Mouse (Mus musculus): ENCODE measurements at regions not wholly inside any gene's neighbourhood (a gene's known extent, or its start where the extent isn't known, plus 50 kb on each side); places are given as distances from the start of the nearest gene placed in this dataset.
A peak's percentile ranks its signal among the peaks of the same experiment; 100 is the strongest.

DNA sequence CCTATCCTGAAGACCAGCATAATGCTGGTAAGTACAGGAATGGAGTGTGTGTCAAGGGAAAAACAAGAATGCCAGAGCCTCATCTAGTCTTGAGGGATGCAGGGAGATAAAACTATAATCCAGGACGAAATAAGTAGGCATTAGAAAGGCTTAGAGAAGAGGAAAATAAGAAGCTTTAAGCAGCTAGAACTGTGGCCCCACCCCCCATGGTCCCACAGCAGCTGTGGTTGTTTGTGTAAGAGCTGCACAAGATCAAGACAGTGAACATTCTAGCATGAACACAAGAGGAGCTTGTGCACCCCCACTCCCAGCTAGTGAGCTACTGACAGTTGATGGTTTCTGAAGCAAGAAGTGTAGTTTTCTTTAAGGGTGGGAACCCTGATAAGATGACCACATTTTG, 315.9 kb downstream of the Tmem135 start:
- DNase-seq = no peak

DNA sequence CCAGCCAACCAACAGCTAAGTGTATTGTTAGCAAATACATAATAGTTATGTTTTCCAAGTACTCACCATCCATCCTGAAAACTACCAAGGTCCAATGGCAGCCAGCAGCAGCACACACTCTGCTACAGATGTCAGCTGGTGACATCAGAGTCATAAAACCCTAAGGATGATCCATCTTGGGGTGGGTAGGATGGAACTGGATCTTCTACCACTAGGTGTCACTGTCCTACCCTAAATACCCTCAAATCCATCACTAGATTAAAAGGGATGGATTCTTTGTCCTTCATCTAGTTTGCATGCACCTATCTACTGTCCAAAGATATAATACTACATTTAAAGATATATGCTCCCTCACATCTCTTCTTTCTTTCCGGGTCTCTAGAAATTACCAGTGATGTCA, 317.7 kb downstream of the Tmem135 start:
- peak; percentile 24 for DNase-seq

DNA sequence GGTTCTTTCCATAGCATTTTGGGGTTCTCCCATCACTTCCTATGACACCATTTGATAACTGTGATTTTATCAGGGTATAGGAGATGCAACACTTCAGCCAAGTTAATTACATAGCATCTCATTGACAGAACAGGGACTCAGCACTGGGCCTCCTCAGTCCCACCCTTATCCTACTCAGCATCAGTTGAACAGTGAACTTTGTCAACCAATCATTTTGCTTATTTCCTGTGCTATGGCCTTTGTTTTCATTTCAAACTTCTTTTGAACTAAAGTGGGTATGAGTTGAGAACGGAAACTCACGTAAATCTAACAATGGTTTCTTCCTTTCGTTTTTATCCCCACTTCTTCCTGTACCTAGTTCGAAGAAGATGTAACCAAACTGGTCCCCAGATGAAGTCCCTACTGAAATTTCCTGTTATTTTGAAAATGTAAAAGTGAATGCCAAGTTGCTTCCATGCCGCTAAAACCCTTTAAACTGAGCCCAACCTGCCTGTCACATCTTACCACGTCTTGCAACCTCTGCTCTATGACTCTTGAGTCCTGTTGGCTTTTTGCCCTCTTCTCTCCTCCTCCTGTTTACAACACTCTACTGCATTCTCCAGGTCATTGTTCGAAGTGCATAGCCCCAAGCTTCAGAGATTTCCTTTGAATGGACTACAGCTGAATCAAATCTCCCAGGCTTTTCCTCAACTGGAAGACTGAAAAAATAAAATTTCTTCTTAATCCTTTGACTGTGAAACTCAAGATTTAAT, 329.9 kb downstream of the Tmem135 start:
- no peak for DNase-seq

DNA sequence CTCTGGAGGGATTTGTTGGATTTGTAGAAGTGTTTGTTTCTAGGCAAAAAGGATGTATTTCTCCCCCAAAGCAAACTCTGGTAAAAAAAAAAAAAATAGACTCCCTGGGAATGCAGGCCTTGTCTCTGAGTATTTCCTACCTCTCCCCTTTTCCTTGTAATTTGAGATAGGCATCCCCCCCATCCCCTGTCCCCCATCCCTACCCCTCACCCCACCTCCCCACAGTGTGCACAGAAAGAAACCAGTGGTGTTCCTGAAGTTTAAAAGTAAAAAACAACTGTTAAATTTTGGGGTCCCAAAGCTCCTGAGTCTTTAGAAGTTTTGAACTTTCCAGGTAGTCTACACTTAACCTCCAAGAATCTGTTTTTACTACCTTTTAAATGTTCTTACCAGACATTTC, 334.0 kb downstream of the Tmem135 start:
- DNase-seq = no peak

DNA sequence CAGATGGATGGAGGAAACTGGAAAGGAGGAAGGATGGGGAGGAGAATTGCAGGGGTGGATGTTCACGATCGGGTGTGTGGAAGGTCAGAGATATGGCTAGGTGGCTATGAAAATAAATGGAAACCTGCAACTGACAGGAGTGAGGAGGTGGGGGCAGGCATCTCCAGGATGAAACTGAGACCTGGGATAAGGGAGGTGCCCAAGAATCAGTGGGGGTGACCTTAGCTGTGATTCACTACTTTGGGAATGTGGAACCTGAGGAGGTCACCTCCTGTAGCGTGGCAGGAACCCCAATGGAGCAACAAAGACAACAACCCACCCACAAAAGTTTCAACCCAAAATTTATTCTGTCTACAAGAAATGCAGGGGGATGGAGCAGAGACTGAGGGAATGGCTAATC, 339.6 kb downstream of the Tmem135 start:
- DNase-seq = no peak

DNA sequence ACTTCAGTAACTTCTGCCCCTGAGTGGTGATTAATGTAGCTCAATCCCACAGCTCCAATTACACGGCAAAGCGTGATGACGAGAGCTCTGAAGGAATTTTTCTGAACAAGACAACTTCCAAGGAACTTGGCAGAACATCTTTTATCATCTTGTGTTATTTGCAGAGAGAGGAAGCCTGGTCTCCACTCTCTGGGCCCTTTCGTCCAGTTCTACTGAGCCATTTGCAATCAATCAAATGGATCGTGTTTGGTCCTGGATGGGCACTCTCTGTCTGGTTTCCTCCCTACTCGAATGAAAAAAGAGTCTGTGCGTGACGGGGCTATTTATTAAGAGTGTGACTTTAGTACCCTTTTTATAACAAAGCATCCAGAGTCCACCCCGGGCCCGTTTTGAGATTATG, 340.4 kb downstream of the Tmem135 start:
- DNase-seq = no peak

DNA sequence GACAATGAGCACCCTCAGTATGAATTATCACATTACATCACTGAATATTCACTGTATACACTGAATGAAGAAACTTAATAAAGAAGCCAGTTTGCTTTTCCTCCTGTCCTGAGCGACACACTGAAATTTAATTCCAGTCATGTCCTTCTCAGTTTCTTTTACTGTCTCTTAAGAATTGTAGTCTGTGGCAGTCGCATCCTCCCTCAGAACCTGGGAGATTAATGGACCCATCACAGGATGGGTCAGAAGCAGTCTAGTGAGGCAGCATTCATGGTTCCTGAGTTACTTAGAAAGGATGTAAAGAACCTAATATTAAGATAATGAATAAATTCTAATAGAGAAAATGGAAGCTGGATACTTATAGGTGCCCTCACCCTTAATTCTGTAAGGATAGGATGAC, 349.5 kb downstream of the Tmem135 start:
- no peak for DNase-seq

DNA sequence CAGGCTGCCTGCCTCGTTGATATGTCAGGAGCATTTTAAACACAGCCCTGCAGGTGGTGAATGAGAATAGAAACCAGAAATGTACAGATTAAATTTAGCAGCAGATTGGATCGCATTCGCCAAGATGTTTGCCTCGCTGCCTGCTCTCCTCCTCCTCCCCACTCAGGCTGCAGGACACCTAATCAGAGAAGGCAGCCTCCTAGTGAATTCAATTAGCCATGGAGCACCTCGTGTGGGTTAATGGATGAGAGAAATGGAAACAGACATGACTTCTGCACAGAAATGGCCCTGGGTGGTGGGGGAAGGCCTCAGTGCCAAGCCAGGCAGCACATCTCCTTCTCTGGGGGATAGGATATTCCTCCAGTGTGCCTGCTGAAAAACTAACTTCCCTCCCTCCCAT, 352.8 kb downstream of the Tmem135 start:
- peak; percentile 21 for DNase-seq

DNA sequence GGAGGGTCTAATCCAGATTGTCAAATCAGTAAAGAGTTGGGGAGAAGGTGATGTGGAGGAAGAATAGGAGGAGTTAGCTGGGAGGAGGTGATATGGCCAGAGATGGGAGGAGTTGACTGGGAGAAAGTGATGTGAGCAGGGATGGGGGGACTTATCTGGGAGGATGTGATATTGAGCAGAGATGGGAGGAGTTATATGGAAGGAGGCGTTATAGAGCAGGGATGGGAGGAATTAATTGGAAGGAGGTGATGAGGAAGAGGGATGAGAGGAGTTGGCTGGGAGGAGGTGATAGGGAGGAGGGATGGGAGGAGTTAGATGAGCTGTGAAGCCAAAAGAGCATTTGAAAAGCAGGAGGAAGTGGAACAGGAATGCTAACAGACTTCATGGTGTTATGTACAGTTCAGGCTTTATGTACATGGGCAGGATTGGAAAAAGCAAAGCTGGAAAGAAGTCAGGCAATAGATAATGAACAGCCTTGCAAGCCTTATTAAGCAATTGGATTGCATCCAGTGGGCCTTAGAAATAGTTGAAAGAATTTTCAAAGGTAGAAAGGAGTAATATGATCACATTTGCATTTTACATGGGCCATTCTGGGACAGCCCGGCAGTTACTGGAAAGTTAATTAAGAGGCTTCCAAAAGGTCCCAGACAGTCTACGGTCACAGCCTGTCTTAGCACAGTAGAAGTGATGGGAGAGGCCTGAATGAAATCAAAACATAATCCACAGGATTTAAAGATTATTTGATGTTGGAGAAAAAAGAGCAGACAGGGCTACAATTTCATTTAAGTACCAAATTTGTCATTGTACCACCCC, 357.4 kb downstream of the Tmem135 start:
- no peak for DNase-seq

DNA sequence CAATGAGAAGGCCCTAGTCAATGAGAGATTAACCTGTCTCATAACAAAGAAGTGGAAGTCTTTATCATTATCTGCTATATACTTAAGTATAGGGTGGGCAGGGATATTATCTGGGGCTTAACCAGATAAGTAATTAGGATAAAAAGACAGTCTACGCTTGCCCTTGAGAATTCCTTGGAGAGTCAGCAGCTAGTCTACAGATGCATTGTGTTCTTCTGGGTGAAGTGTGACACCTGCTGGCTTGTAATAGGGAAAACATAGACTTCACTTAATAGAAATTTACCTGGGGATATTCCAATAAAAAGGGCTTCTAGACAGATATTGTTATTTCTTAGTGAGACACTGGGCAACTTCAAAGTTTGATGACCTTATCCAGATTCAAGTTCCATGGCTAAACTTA, 361.0 kb downstream of the Tmem135 start:
- DNase-seq = no peak

DNA sequence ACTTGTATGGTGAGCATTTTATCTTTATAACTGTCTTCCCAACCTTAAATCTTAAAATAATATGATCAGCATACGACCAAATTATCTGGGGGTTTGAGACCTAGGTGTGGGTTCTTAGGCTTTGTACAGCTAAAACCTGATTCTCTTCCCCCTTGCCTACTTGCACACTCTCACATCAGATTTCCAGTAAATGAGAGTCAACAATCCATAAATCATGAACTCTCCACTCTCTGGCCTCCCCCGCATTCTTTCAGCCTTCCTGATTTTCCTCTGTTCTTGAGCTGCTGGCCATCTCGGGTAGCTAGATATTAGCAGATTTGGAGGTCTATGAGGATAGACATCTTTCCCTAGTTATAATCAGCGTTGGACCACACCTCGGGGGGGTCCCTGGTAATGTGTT, 362.7 kb downstream of the Tmem135 start:
- no peak for DNase-seq

DNA sequence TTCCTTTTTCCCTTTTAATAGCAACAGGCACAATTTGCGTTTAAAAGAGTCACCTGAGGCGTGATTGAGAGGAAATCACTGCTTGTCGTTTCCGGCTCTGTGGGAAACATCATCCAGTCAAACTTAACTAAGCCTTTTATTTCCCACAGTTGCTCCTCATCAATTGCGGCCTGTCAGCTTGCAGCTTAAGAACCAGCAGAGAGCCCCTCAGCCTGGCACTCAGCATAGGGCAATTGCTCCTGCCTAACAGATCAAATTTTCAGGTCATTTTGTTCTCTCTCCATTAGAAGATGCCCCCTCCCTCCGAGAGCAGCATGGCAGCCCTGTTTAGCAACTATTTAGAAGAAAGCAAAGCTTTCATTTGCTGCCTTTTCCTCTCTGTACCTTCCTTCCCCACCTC, 363.9 kb downstream of the Tmem135 start:
- DNase-seq = no peak

DNA sequence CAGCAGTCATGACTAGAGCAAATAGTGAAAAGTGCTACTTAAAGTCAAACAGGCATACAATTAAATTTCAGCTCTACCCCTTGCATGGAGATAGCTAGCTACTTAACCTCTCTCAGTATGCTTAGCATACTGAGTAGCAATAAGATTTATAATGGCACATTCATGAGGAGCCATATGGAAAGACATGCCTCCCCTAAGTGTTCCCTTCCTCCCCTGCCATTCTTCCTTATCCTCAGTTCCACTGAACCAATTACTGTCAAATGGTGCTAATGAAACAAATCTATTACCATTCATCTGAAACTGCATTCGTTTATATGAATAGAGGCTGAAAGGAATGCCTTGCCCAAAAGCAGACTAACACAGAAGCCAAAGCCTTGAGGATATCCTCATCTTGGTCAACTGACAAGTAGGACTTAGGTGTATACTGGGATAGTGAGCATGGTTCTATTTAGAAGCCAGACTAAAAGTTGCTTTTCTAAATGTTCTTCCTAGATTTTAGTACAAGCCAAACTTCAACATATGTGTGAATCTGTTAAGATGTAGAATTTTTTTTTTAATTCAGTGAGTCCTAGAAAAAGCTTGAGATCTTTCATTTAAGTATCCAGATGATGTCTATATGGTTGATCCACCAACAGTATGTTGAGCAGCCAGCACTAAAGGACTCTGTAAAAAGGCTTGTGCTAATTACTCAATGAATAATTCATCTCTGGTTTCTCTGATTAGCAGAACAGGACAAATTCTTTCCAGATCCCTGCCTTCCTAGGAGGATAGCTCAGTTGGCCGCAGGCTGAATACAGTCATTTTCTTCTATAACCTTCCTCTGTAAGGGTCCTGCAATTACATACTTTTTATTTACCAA, 368.7 kb downstream of the Tmem135 start:
- no peak for DNase-seq

DNA sequence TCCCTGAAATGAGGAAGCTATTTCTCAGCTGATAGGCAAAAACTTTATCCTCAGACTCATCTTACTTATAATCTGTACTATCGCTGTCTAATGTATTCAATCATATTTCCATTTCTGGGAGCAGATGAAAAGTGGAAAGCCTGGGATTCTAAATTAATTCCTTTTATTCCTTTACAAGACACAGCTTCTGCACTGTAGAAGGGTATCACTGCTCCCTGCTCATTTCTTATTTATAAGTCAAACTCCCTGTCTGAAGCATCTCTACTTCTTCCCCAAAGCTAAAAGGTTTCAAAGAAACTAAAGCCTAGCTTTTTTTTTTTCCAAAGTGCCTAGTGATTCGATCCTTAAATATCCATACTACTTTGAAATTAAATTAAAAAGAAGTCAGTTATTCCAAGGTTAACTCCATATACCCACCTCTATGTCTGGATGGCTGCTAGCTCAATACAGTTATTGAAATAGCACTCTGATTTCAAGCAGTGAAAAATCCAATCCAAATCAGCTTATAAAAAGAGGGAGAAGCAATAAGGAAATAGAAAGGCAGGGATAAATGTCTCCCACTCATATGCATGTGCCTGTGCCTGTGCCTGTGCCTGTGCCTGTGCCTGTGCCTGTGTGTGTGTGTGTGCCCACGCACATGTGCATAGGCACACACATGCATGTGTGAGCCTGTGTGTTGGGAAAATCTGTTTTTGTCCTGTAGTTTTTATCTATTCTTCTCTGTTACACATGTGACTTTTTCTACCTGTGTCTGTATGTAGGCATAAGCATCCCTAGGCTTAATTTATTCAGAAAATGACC, 380.6 kb downstream of the Tmem135 start:
- no peak for DNase-seq

DNA sequence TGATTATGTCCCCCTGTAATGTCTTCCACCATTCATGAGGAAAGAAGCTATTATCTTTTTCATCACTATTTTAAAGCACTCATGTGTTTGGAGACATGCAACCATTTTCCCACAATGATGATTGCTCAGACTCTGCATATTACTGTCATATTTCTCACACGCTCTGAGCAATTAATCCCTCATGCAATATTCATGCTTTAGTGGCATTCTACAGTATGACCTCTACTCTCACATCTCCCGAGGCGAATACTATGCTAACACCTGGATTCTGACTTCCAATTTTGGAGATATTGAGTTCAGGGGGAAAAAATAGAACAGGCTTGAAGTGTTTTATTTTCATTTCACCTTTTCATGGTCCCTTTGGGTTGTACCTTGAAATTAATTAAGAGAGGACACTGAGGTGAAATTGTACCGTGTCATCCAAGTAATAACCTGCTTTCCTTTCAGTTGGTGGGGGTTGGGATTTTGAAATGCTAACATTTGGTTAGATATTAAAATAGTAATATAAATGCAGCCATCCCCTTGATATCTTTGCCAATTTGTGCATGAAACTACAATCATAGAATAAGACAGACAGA, 405.1 kb downstream of the Tmem135 start:
- no peak for DNase-seq

DNA sequence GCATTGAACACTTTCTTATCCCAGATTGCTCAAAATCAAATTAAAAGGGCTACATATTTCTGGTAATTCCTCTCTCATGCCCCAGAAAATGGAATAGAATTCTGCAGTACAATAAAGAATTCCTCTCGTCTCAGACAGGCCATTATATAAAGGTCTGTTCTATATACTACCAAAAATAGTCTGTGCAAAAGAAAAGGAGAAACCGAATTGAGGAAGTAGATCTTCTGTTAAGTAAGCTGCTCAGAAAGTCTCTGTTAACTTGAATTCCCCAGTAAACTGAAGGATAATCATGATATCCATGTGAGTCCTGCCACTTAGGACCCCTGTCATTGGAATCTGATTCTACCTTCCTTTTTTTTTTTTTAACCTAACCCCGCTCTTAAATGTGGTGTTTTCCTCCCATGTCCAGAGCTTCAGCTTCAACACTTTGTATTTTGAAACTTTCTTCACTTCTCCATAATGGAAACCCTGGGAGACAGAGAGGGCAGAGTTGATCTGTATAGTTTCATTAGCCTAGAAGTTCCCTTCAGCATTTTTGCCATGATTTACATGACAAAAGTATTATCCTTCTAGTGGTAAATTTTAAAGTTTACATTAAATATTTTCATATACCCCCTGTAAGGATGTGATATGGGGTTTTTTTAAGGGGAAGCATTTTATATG, 406.1 kb downstream of the Tmem135 start:
- DNase-seq = no peak

DNA sequence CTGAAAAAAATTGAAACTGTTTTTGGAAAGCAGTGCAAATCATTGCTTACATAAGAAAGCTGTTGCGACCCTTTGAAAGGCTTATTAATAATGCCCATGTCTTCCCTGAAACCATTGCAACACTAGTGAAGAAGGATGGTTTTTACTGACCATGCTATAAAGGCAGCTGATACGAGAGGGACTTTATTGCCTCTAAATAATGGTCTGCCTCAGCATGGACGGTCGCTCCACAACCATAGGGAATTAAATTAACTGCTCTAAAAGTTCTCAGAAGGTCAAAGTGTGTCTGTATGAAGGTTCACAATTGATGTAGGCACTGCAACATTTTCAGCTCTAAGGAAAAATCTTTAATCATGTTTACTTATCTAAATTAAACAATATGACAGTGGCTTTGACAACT, 429.6 kb downstream of the Tmem135 start:
- no peak for DNase-seq

DNA sequence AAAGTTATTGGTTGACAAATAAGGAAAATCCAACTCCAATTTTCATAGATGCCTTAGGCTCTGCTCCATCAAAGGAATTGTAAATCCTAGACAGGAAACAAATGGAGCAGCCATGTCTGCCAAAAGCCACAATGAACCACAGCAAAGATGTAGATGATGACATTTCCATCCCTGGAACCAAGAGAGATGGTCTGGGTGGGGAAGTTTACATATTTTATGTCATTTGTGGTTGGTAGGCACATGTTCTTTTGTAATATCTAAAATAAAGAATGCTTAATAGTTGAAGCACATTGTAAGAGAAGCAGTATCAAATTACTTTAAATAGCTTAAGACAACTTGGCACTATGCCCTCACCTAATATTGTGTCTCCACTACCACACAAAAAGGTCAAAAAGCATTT, 443.2 kb downstream of the Tmem135 start:
- DNase-seq = no peak

DNA sequence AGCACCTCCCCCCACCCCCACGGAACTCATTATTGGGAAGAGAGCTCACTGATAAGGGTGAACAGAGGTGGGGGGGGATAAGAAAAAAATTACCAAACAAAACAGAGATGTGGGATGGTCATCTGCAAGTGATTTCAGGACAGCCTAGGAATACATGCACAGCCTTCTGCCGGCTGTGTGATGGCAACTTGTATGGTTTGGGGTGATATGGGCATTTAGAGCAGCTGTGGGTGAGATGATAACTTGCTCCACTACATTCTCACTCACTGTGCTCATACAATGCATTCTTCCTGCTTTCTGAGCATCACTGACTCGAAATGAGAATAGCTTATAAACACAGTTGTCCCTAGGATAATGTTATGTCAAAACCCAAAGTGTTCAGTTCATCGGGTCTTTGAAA, 443.8 kb downstream of the Tmem135 start:
- DNase-seq = no peak

DNA sequence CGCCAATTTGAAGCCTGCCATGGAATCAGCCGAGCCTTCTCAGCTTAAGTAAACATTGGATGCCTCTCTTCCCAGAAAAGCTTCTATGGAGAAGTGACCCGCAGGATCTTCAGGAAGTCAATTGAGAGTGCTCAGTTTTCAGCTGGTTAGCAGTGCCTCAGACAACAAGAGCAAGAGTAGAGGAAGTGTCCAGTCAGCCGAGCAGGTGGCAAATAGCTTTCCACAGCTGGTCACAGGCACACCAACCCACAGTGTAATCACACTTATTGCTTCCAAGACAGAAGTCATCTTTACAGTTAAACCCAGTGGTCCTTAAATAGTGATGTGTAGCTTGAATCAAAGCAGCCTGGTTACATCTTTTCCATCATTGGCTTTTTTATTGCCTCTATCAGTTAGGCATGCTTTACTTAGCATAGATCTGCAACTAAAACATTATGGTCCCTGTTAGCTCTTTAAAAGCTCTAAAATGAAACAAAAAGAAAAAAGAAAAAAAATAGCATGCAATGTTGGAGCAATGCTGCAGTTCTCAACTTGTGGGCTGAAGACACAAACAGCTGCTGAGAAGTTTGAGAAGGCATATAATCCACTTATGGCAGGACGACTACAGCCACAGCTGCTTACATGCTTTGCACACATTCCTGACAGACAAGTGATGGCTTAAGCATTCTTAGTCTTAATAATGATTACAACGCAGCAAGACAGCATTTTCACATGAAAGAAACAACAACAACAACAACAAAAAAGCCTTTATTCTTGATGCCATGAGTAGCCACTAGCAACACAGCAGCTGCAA, 444.5 kb downstream of the Tmem135 start:
- DNase-seq = no peak

DNA sequence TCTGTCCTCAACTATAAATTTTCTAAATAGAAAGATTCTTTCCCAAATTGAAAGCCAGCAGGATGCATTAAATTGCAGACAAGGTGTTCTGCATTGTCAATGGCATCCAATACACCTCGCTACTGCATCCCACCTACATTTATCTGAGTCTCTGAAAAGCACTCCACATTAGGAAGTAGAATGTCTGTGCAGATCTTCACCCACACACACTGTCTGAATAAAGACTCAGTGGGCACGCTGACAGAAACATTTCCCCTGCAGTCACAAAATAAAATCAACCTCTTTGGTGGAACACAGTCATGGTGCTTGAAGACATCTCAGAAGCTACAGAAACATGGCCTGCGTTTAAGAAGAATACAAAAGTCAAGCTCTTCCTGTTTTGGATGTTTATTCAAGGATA, 449.0 kb downstream of the Tmem135 start:
- peak; percentile 29 for DNase-seq

Data from right cerebral cortex, adult 18-20 months (tissue).